Mouse (Mus musculus): ENCODE data around the gene Col4a3bp.

Gene Col4a3bp

GRCm38 (mm10) chr13:96542081-96542889, at the start of gene Col4a3bp, which contains the start of gene Polk:
Gene Col4a3bp, plus strand, starts transcription at chr13:96542618.
Gene Polk, minus strand, starts transcription at chr13:96542579.
- Histone ChIP-seq H3K27me3 (ENCODE audit: control insufficient read depth, insufficient read depth, low read length, poor library complexity, severe bottlenecking) (no peaks in the 10 kb centered on the region), H3K36me3 (ENCODE audit: control insufficient read depth, insufficient read depth, low read length, poor library complexity, severe bottlenecking) (no peaks in the 10 kb centered on the region)
- peak; percentile 96 for DNase-seq (ENCODE audit: low read depth, low spot score)

- Histone ChIP-seq H3K27me3 (ENCODE audit: control insufficient read depth, insufficient read depth, low read length, poor library complexity, severe bottlenecking) (no peaks in the 10 kb centered on the region), H3K36me3 (ENCODE audit: control insufficient read depth, insufficient read depth, low read length, poor library complexity, severe bottlenecking) (0 out of 2 replicates have a peak, but pooled peaks cover 2% of the 10 kb centered on the region)
- no peak for DNase-seq (ENCODE audit: low read depth, low spot score)
Measured at GRCm38 (mm10) chr13:96496630-96497029, 45.8 kb upstream of the Col4a3bp start.

- H3K36me3 ChIP-seq (ENCODE audit: control insufficient read depth, insufficient read depth, low read length, poor library complexity, severe bottlenecking): 0 out of 2 replicates have a peak, but pooled peaks cover 3% of the 10 kb centered on the region
Measured at GRCm38 (mm10) chr13:96499891-96500290, 42.5 kb upstream of the Col4a3bp start.

GRCm38 (mm10) chr13:96505661-96506060, 36.8 kb upstream of the Col4a3bp start:
- Histone ChIP-seq H3K36me3 (ENCODE audit: control insufficient read depth, insufficient read depth, low read length, poor library complexity, severe bottlenecking) (0 out of 2 replicates have a peak, but pooled peaks cover 2% of the 10 kb centered on the region), H3K27me3 (ENCODE audit: control insufficient read depth, insufficient read depth, low read length, poor library complexity, severe bottlenecking) (no peaks in the 10 kb centered on the region)
- no peak for DNase-seq (ENCODE audit: low read depth, low spot score)

More at GRCm38 (mm10) chr13:96499891-96500290, 42.5 kb upstream of the Col4a3bp start:
- H3K27me3 ChIP-seq (ENCODE audit: control insufficient read depth, insufficient read depth, low read length, poor library complexity, severe bottlenecking): no peaks in the 10 kb centered on the region
- DNase-seq (ENCODE audit: low read depth, low spot score): no peak

GRCm38 (mm10) chr13:96506313-96506712, 36.1 kb upstream of the Col4a3bp start:
- H3K27me3 ChIP-seq (ENCODE audit: control insufficient read depth, insufficient read depth, low read length, poor library complexity, severe bottlenecking): no peaks in the 10 kb centered on the region
- DNase-seq (ENCODE audit: low read depth, low spot score): no peak
- H3K36me3 ChIP-seq (ENCODE audit: control insufficient read depth, insufficient read depth, low read length, poor library complexity, severe bottlenecking): 0 out of 2 replicates have a peak, but pooled peaks cover 2% of the 10 kb centered on the region

- no peak for DNase-seq (ENCODE audit: low read depth, low spot score)
Measured at GRCm38 (mm10) chr13:96507541-96507940, 34.9 kb upstream of the Col4a3bp start.

GRCm38 (mm10) chr13:96510635-96511034, 31.8 kb upstream of the Col4a3bp start:
- peak; percentile 59 for DNase-seq (ENCODE audit: low read depth, low spot score)
- Histone ChIP-seq H3K36me3 (ENCODE audit: control insufficient read depth, insufficient read depth, low read length, poor library complexity, severe bottlenecking) (no peaks in the 10 kb centered on the region), H3K27me3 (ENCODE audit: control insufficient read depth, insufficient read depth, low read length, poor library complexity, severe bottlenecking) (no peaks in the 10 kb centered on the region)

More at GRCm38 (mm10) chr13:96507541-96507940, 34.9 kb upstream of the Col4a3bp start:
- Histone ChIP-seq H3K27me3 (ENCODE audit: control insufficient read depth, insufficient read depth, low read length, poor library complexity, severe bottlenecking) (no peaks in the 10 kb centered on the region), H3K36me3 (ENCODE audit: control insufficient read depth, insufficient read depth, low read length, poor library complexity, severe bottlenecking) (no peaks in the 10 kb centered on the region)

GRCm38 (mm10) chr13:96511262-96511661, 31.2 kb upstream of the Col4a3bp start:
- H3K27me3 ChIP-seq (ENCODE audit: control insufficient read depth, insufficient read depth, low read length, poor library complexity, severe bottlenecking): no peaks in the 10 kb centered on the region
- peaks cover under 1% of the 10 kb centered on the region; the same call in 1 of the 2 replicates for H3K36me3 ChIP-seq (ENCODE audit: control insufficient read depth, insufficient read depth, low read length, poor library complexity, severe bottlenecking)
- no peak for DNase-seq (ENCODE audit: low read depth, low spot score)

GRCm38 (mm10) chr13:96511893-96512292, 30.5 kb upstream of the Col4a3bp start:
- DNase-seq (ENCODE audit: low read depth, low spot score): no peak
- Histone ChIP-seq H3K36me3 (ENCODE audit: control insufficient read depth, insufficient read depth, low read length, poor library complexity, severe bottlenecking) (peaks cover 2% of the 10 kb centered on the region; the same call in 1 of the 2 replicates), H3K27me3 (ENCODE audit: control insufficient read depth, insufficient read depth, low read length, poor library complexity, severe bottlenecking) (no peaks in the 10 kb centered on the region)

- Histone ChIP-seq H3K27me3 (ENCODE audit: control insufficient read depth, insufficient read depth, low read length, poor library complexity, severe bottlenecking) (no peaks in the 10 kb centered on the region), H3K36me3 (ENCODE audit: control insufficient read depth, insufficient read depth, low read length, poor library complexity, severe bottlenecking) (peaks cover 2% of the 10 kb centered on the region; the same call in 1 of the 2 replicates)
- no peak for DNase-seq (ENCODE audit: low read depth, low spot score)
Measured at GRCm38 (mm10) chr13:96514154-96514942, 28.1 kb upstream of the Col4a3bp start.

- H3K27me3 ChIP-seq (ENCODE audit: control insufficient read depth, insufficient read depth, low read length, poor library complexity, severe bottlenecking): no peaks in the 10 kb centered on the region
- H3K36me3 ChIP-seq (ENCODE audit: control insufficient read depth, insufficient read depth, low read length, poor library complexity, severe bottlenecking): peaks cover 2% of the 10 kb centered on the region; the same call in 1 of the 2 replicates
- DNase-seq (ENCODE audit: low read depth, low spot score): peak; percentile 56
Measured at GRCm38 (mm10) chr13:96516249-96516648, 26.2 kb upstream of the Col4a3bp start.

- no peak for DNase-seq (ENCODE audit: low read depth, low spot score)
- Histone ChIP-seq H3K27me3 (ENCODE audit: control insufficient read depth, insufficient read depth, low read length, poor library complexity, severe bottlenecking) (no peaks in the 10 kb centered on the region), H3K36me3 (ENCODE audit: control insufficient read depth, insufficient read depth, low read length, poor library complexity, severe bottlenecking) (peaks cover 2% of the 10 kb centered on the region; the same call in 1 of the 2 replicates)
Measured at GRCm38 (mm10) chr13:96517335-96517734, 25.1 kb upstream of the Col4a3bp start.

GRCm38 (mm10) chr13:96521294-96521693, 21.1 kb upstream of the Col4a3bp start:
- no peak for DNase-seq (ENCODE audit: low read depth, low spot score)
- Histone ChIP-seq H3K27me3 (ENCODE audit: control insufficient read depth, insufficient read depth, low read length, poor library complexity, severe bottlenecking) (no peaks in the 10 kb centered on the region), H3K36me3 (ENCODE audit: control insufficient read depth, insufficient read depth, low read length, poor library complexity, severe bottlenecking) (peaks cover 1% of the 10 kb centered on the region; the same call in 1 of the 2 replicates)

- no peak for DNase-seq (ENCODE audit: low read depth, low spot score)
- Histone ChIP-seq H3K36me3 (ENCODE audit: control insufficient read depth, insufficient read depth, low read length, poor library complexity, severe bottlenecking) (no peaks in the 10 kb centered on the region), H3K27me3 (ENCODE audit: control insufficient read depth, insufficient read depth, low read length, poor library complexity, severe bottlenecking) (no peaks in the 10 kb centered on the region)
Measured at GRCm38 (mm10) chr13:96527022-96527421, 15.4 kb upstream of the Col4a3bp start.

- Histone ChIP-seq H3K36me3 (ENCODE audit: control insufficient read depth, insufficient read depth, low read length, poor library complexity, severe bottlenecking) (no peaks in the 10 kb centered on the region), H3K27me3 (ENCODE audit: control insufficient read depth, insufficient read depth, low read length, poor library complexity, severe bottlenecking) (no peaks in the 10 kb centered on the region)
- DNase-seq (ENCODE audit: low read depth, low spot score): no peak
Measured at GRCm38 (mm10) chr13:96527856-96528255, 14.6 kb upstream of the Col4a3bp start.
